Mouse (Mus musculus) kidney, postnatal 25 days (tissue): ENCODE data around the gene Magee1.
A peak's percentile ranks its signal among the peaks of the same experiment; 100 is the strongest.
"Not testable (repeated sequence)": the region's sequence is repeated elsewhere in the genome, so short reads cannot be mapped to it uniquely, and the experiment has no call there.

ENCODE experiments used
- DNase-seq, 2 experiments: peaks; one replicate each; pipeline ENCODE4 v3.0.0; 2021; ENCODE audit warnings: mixed read lengths in 2 of 2

Magee1 gene

DNA sequence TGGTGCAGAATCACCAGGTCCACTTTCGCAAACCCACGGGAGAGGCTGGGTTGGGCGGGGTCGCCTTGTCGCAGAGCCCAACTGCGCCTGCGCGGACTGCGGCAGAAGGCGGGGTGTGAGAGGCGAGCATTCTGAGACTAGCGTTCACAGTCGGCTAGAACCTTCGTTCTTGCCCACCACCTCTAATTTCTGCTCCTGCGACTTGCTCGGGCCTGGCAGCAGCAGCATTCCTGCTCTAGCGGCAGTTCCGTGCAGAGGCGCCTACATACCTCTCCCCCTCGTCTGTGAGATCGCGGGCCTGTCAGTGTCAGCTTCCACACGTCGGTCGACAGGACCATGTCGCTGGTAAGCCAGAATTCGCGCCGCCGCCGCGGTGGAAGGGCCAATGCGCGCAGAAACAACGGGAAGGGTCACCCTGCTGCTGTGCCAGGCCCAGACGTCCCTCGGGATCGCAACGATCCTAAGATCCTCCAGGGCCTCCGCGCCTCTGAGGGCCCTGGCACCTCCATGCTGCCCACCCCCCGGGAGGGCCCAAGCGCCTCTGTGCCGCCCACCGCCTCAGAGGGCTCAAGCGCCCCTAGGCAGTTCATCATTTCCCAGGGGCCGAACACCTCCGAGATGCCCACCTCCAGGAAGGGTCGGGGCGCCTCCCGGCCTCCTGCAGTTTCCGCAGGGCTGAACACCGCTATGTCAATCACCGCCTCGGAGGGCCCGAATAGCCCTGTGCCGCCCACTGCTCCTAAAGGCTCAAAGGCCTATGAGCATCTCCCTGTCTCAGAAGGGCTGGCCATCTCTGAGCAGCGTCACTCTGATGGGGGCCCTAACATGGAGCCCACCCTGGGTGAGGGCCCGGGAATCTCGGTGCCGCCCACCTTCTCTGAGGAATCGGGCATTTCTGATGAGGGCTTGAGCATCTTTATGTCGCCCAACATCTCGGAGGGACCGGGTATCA is at the start of gene Magee1:
Gene Magee1 (plus strand): TSS at position 104 of the 952 bp plus-strand sequence.
- DNase-seq: peak; percentile 68 to 72

GRCm38 (mm10) chrX:105079151-105079550 is 41.0 kb upstream of the Magee1 start:
- peak in 1 of 2 experiments; percentile 1 for DNase-seq

GRCm38 (mm10) chrX:105079615-105080092 is 40.5 kb upstream of the Magee1 start, which contains the start of gene Pbdc1:
Gene Pbdc1, plus strand, starts transcription at chrX:105079756.
- peak; percentile 91 to 97 for DNase-seq

DNA sequence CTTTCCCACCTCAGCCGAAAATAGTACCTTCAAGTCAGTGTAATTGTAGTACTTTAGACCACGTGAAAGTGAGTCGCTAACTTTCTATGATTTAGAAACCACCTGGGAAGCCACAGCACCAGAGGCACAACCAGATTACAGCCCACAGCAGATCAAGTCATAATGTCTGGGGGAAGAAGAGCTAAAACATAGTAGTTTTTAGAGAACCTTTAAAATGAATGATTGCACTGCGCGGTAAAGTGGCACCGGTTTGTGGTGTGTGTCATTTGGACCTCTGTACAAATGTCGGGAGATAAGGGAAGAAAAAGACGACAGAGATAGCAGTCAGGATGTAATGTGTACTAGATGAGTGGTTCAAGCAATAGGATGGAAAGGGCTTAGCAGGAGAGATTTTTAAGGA is 40.1 kb upstream of the Magee1 start:
- no peak for DNase-seq

GRCm38 (mm10) chrX:105083013-105083412 is 37.2 kb upstream of the Magee1 start:
- DNase-seq: not testable (repeated sequence)

DNA sequence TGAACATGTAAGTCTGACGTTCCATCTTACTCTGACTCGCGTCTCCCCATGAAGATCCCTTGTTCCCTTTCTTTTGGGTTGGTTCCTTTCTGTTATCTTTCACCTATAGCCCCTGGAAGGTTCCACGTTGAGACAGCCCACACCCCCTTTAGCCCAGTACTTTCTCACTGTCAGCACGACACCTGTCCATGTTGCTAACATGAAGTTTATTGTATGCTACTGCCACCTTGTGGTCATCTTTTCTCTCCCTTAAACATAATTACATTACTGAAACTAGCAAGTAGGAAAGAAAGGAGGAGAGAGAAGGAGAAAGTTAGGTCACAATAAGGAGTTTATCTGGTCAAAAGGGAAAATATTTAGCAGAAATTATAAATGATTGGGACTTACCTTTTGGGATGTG is 16.0 kb upstream of the Magee1 start:
- DNase-seq: peak in 1 of 2 experiments; percentile 28

DNA sequence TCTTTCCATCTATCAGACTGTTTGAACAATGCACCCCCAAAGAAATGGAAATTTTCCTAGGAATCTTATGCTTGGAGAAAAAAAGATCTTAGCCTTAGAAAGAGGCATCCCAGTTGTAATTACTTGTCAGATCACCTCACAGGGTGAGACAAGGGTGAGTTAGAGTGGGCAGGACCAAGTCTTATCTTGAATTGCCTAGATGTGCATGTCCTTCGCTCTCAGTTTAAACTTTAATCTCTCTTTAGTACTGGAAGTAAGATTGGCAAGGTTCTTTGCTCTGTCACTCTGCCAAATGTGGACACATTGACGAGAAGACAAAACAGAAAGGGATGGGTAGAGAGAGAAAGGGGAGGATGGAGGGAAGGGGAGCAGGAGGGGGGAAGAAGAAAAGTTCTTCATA is 5.2 kb upstream of the Magee1 start:
- DNase-seq: peak in 1 of 2 experiments; percentile 3

DNA sequence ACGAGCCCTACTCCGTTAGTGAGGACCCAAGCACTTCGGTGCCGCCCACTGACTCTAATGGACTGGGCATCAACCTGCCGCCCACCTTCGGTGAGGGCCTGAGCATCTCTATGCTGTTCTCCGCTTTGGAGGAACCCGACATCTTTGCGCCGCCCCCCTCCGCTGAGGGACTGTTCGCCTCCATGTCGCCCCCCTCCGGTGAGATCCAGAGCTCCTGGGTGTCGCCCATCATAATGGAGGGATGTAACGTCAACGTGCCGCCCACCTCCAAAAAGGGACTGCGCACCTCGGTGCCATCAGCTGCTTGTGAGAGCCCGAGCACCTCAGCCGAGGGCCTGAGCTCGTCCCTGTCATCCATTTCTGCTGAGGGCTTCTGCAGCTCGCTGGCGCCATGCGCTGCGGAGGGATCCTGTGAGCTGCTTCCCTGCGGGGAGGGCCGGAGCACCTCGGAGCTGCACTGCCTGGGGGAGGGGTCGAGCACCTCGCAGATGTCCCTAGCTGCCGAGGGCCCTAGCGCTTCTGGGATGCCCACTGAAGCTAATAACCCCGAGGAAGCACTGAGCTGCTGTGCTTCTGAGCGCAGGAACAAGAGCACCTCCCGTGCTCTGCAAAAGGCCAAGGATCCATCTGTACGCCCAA is 1.2 kb downstream of the Magee1 start:
- peak; percentile 68 to 71 for DNase-seq

GRCm38 (mm10) chrX:105124903-105125302 is 4.7 kb downstream of the Magee1 start:
- DNase-seq: no peak

- no peak for DNase-seq
Measured at GRCm38 (mm10) chrX:105151872-105152461, 31.8 kb downstream of the Magee1 start.

- DNase-seq: not testable (repeated sequence)
Measured at GRCm38 (mm10) chrX:105165007-105165406, 44.8 kb downstream of the Magee1 start.

DNA sequence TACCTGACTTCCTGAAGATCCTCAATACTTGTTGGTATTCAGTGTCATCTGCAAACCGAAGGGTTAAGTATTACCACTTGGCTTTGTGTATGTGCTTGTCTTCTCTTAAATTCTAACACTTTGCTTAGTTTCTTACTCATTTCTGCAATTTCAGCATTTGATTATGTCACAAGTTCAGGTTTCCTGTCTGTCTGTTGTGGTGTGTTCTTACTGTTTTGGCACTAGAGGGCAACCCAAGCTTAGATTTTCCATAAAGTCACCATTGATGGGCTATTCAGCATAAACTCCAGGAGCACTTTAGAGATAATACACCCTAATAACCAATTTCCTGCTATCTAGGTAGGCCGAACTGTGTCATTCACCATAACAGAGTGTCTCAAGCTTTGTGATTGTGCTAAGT is 47.0 kb downstream of the Magee1 start:
- no peak for DNase-seq
